Mouse (Mus musculus) lung, adult 2 months (tissue): ENCODE results near the gene Smad1.

Experiments
- CTCF ChIP-seq: fragments of 200-500 bp; IDR thresholded peaks from 2 replicates; pipeline ENCODE4 v1.5.1; 2011; ENCODE audit warnings: mild to moderate bottlenecking, low read length, control low read depth; ENCODE audit not compliant: insufficient read depth
- POLR2A ChIP-seq: fragments of 200-500 bp; IDR thresholded peaks from 2 replicates; pipeline ENCODE4 v1.6.1; 2011; ENCODE audit warnings: low read depth, mild to moderate bottlenecking, control low read depth, low read length, borderline replicate concordance; ENCODE audit errors: extremely low read depth

DNA sequence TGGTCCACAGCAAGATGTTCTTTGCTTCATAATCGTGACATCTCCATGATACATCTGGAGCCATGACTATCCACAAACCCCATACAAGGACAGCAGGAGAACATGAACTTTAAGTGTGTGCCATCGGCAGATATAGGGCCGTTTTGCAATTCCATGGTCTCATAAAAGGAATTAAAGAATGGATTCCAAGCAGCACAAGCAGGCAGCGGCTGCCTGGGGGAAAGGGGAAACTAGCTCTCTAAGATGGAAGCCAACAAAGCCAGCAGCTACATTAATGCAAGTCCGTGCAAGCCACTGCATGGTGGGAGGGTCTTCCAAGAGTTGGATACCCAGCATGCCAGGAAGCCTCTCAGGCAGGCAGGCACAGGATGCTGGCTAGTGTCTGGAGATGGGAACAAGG lies 74.4 kb downstream of the Smad1 start:
- TF ChIP-seq CTCF (no peak), POLR2A (no peak)
